Mouse (Mus musculus) ES-Bruce4 (cell line): ENCODE data around the gene Cd52. TPM values are rescaled to one million over a fixed set of nuclear protein-coding genes. Genes with fewer than 3 reads are reported as not detected.

Experiments
- H3K27ac ChIP-seq: 2 replicates; pipeline ENCODE4 v1.5.1; 2012; ENCODE audit warnings: low read length, inconsistent platforms; ENCODE audit not compliant: insufficient read depth
- H3K27me3 ChIP-seq: 2 replicates; pipeline ENCODE4 v1.6.1; 2012; ENCODE audit warnings: mild to moderate bottlenecking, low read length, inconsistent platforms; ENCODE audit not compliant: control insufficient read depth, poor library complexity, insufficient read depth, severe bottlenecking
- H3K36me3 ChIP-seq: 2 replicates; pipeline ENCODE4 v1.6.1; 2012; ENCODE audit warnings: inconsistent platforms, mild to moderate bottlenecking, low read length, moderate library complexity; ENCODE audit not compliant: control insufficient read depth, poor library complexity, insufficient read depth, severe bottlenecking
- H3K4me1 ChIP-seq: one replicate; pipeline ENCODE4 v1.8.1; 2011; ENCODE audit warnings: low read length; ENCODE audit not compliant: control insufficient read depth, insufficient read depth
- H3K4me3 ChIP-seq: 2 replicates; pipeline ENCODE4 v1.5.1; 2011; ENCODE audit warnings: low read depth, mild to moderate bottlenecking, low read length
- H3K9ac ChIP-seq: 2 replicates; pipeline ENCODE4 v1.6.1; 2012; ENCODE audit warnings: low read depth, mild to moderate bottlenecking, inconsistent platforms; ENCODE audit not compliant: poor library complexity, severe bottlenecking
- H3K9me3 ChIP-seq: replicated peaks from 2 replicates; pipeline ENCODE4 v1.6.1; 2012; ENCODE audit warnings: mild to moderate bottlenecking, low read length, inconsistent platforms; ENCODE audit not compliant: control insufficient read depth, poor library complexity, insufficient read depth, severe bottlenecking
- CTCF ChIP-seq: IDR thresholded peaks from one replicate; pipeline ENCODE4 v1.8.1; 2011; ENCODE audit warnings: low read depth, low read length
- EP300 ChIP-seq: IDR thresholded peaks from 2 replicates; pipeline ENCODE4 v1.6.1; 2011; ENCODE audit warnings: low read depth, low read length; ENCODE audit not compliant: insufficient read depth
- POLR2A ChIP-seq: IDR thresholded peaks from one replicate; pipeline ENCODE4 v1.8.1; 2011; ENCODE audit warnings: low read length; ENCODE audit not compliant: insufficient read depth
- polyA plus RNA-seq: library from polyadenylated mRNA; stranded (reverse); fragments of >200 nt; gene quantifications from 2 replicates; pipeline ENCODE4 v1.2.4, GENCODE M21; 2011; ENCODE audit warnings: low read depth; ENCODE audit not compliant: missing spikeins, insufficient read depth, insufficient read length

The Cd52 gene
- polyA plus RNA-seq, 1 experiment = not detected

GRCm38 (mm10) chr4:134129482-134129881 lies 34.6 kb upstream of the Cd52 start:
- Histone ChIP-seq H3K27ac (no peak overlapping the region), H3K36me3 (peaks cover 13% of the 10 kb centered on the region), H3K9ac (no peak overlapping the region; the same call in 1 of the 2 replicates), H3K27me3 (no peaks in the 10 kb centered on the region), H3K4me1 (peaks cover 4% of the 10 kb centered on the region), H3K9me3 (no peaks in the 10 kb centered on the region), H3K4me3 (no peak overlapping the region)
- TF ChIP-seq CTCF (no peak), POLR2A (no peak), EP300 (no peak)

DNA sequence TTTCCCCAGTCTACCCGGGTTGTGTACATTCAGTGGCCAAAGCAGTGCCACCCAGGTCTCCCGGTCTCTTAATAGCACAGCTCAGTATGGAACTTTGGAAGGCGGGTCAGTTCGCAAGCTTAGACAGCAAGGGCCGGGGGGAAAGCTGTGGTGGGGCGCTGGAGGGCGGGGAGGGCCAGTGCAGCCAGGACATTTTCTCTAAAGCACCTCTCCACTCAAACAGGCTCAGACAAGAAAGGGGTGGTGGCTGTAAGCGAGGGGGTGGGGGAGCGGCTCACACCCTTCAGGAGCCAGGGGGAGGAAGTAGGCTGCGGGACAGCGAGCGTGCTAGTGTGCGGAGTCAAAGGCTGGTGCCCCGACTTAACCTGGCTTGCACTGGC lies 34.1 kb upstream of the Cd52 start:
- Histone ChIP-seq H3K9ac (peak overlapping the region; percentile 74), H3K4me1 (peaks cover 5% of the 10 kb centered on the region), H3K4me3 (peak overlapping the region; percentile 68), H3K27me3 (no peaks in the 10 kb centered on the region), H3K36me3 (peaks cover 13% of the 10 kb centered on the region), H3K9me3 (no peaks in the 10 kb centered on the region), H3K27ac (peak overlapping the region; percentile 60; the same call in 1 of the 2 replicates)
- TF ChIP-seq EP300 = no peak
- TF ChIP-seq CTCF = no peak
- no peak for TF ChIP-seq POLR2A

DNA sequence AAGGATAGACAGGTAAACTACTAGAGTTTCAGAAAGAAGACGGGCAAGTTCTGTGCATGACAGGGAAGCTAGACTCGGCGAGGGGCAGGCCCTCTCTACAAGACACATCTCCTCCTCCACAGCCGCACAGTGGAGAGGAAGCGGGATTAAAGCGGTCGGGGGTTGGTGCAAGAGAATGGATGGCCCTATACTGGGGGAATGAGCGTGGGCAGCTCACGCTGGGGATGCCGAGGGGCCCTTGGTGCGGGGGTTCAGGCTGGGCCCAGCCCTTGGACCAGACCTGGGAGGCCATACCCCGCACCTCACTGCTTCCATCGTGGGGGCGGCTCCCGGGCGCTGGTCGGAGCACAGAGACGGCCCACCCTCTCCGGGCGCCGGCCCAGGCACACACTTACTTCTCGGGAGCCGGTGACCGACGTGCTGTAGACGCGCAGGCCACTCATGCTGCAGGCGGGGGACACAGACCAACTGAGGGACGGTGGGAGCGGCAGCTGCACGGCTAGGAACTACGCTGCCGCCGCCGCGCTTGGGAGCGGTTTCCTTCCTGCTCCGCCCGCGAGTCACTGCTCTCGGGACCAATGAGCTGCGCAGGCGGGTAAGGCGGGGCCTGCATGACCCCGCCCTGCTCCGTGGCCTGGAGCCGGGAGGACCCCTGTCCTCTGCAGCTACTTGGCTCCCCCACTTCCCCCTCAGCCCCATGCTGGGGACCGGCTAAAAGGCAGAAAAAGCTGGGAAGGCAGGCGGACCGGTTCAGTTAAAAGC lies 33.5 kb upstream of the Cd52 start, which contains the start of gene Sh3bgrl3:
TSS of gene Sh3bgrl3 (minus strand) at position 569 of the 762 bp plus-strand sequence.
- H3K9ac ChIP-seq = peak within 1 kb of the TSS; percentile 74
- peaks cover 13% of the 10 kb centered on the region for H3K36me3 ChIP-seq
- TF ChIP-seq POLR2A (peak; percentile 57), CTCF (no peak)
- no peaks in the 10 kb centered on the region for H3K9me3 ChIP-seq
- no peaks in the 10 kb centered on the region for H3K27me3 ChIP-seq
- H3K4me1 ChIP-seq = peaks cover 6% of the 10 kb centered on the region
- H3K4me3 ChIP-seq = peak within 1 kb of the TSS; percentile 86
- peak within 1 kb of the TSS; percentile 60; the same call in 1 of the 2 replicates for H3K27ac ChIP-seq

DNA sequence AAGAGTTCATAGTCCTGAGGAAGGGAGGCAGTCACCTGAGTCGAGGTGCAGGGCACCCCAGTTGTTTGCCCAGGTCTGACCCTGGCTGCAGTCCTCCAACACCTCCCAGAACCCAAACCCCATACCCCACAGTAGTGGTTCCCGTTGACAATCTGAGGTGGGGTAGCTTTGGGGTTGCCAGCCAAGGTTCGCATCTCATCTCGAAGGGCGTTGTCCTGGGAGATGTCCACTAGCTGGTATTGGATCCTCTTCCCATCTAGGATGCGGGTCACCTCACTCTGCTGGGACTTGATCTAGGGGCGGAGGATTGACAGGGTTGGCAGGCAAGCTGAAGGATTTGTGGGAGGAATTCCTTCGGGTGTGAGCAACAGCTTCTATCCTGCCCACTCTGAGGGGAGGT lies 32.9 kb upstream of the Cd52 start:
- no peak overlapping the region for H3K27ac ChIP-seq
- TF ChIP-seq EP300 (no peak), POLR2A (no peak), CTCF (no peak)
- H3K4me3 ChIP-seq = peak overlapping the region; percentile 86
- no peaks in the 10 kb centered on the region for H3K27me3 ChIP-seq
- H3K36me3 ChIP-seq = peaks cover 13% of the 10 kb centered on the region
- H3K9me3 ChIP-seq = no peaks in the 10 kb centered on the region
- H3K4me1 ChIP-seq = peaks cover 9% of the 10 kb centered on the region
- H3K9ac ChIP-seq = peak overlapping the region; percentile 74

- peaks cover 9% of the 10 kb centered on the region for H3K36me3 ChIP-seq
- peaks cover 11% of the 10 kb centered on the region for H3K4me1 ChIP-seq
- no peak overlapping the region for H3K9ac ChIP-seq
- H3K9me3 ChIP-seq = no peaks in the 10 kb centered on the region
- no peak for TF ChIP-seq EP300
- TF ChIP-seq CTCF = no peak
- no peak for TF ChIP-seq POLR2A
- no peak overlapping the region for H3K27ac ChIP-seq
- H3K4me3 ChIP-seq = no peak overlapping the region
- no peaks in the 10 kb centered on the region for H3K27me3 ChIP-seq
These were observed 32.2 kb upstream of the Cd52 start for GRCm38 (mm10) chr4:134127121-134127455.

- TF ChIP-seq POLR2A (no peak), EP300 (no peak), CTCF (no peak)
- Histone ChIP-seq H3K27ac (no peak overlapping the region), H3K27me3 (no peaks in the 10 kb centered on the region), H3K36me3 (peaks cover 8% of the 10 kb centered on the region; the same call in 1 of the 2 replicates), H3K9me3 (no peaks in the 10 kb centered on the region), H3K9ac (no peak overlapping the region), H3K4me3 (peak overlapping the region; percentile 5), H3K4me1 (peaks cover 11% of the 10 kb centered on the region)
These were observed 31.6 kb upstream of the Cd52 start for GRCm38 (mm10) chr4:134126300-134127120.
